Mouse (Mus musculus) megakaryocyte, embryonic 14.5 days (primary cell): ENCODE data around the gene Cadm1. TPM values are rescaled to one million over a fixed set of nuclear protein-coding genes. Genes with fewer than 3 reads are reported as not detected.

Source experiments
- H3K27me3 ChIP-seq: replicated peaks from 2 replicates; pipeline ENCODE3; 2012; ENCODE audit warnings: inconsistent platforms
- H3K36me3 ChIP-seq: replicated peaks from 2 replicates; pipeline ENCODE3; 2012; ENCODE audit warnings: low read length, inconsistent platforms, mixed read lengths
- H3K4me1 ChIP-seq: 2 replicates; pipeline ENCODE4 v1.6.1; 2012; ENCODE audit warnings: inconsistent platforms
- H3K4me3 ChIP-seq: replicated peaks from 2 replicates; pipeline ENCODE3; 2012; ENCODE audit warnings: moderate library complexity, mild to moderate bottlenecking, inconsistent platforms
- H3K9me3 ChIP-seq: 2 replicates; pipeline ENCODE4 v1.6.1; 2012; ENCODE audit warnings: inconsistent platforms
- FLI1 ChIP-seq: IDR thresholded peaks from 2 replicates; pipeline ENCODE4 v1.6.1; 2012; ENCODE audit warnings: low read length, inconsistent platforms, mixed read lengths
- GATA1 ChIP-seq: IDR thresholded peaks from 3 replicates; pipeline ENCODE4 v1.6.1; 2012; ENCODE audit warnings: mixed read lengths, low read length, inconsistent platforms, borderline replicate concordance
- polyA plus RNA-seq: library from polyadenylated mRNA; stranded (reverse); fragments of >175 nt; gene quantifications from 2 replicates; pipeline ENCODE4 v1.2.3, GENCODE M21; 2012; ENCODE audit warnings: low replicate concordance; ENCODE audit not compliant: insufficient read depth

Gene Cadm1
- polyA plus RNA-seq, 1 experiment: 3.8 TPM

DNA sequence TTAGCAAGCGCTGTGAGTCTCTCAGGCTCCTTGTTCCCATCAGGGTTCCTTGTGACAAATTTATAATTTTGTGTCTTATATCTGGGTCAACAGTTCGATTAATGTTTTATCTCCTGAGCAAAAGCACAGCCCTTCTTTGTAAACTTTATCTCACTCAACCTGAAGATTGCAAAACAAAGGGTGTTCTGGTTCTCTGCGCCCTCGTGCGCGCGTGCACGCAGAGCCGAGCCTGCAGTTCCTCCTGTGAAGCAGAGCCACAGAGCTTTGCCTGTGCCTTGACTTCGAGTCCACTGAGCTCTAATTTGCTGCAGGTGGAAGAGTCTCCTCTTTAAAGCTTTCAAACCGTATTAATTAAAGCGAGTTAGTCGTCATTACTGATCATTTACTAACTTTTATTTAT is 162.9 kb downstream of the Cadm1 start:
- TF ChIP-seq FLI1: no peak
- no peak for TF ChIP-seq GATA1
- no peaks in the 10 kb centered on the region for H3K9me3 ChIP-seq
- no peaks in the 10 kb centered on the region for H3K4me1 ChIP-seq
- H3K4me3 ChIP-seq: no peak overlapping the region
- H3K27me3 ChIP-seq: no peaks in the 10 kb centered on the region
- H3K36me3 ChIP-seq: no peaks in the 10 kb centered on the region

DNA sequence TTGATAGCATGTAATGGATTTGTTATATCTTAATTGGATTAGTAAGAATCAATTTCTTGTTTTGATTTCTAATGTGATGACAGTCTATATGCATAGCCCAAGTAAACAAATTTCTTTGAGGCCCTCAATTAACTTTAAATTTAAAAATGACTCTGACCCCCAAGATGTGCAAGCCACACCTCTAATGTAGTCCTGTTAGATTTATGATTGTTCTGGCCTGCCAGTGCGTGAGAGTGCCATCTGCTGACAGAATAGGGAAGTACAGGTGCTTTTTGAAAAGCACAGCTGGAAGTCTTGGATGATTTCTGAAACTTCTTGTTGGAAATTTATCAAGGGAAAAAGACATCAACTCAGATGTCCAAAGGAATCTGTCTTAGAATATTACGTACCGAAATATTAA is 169.1 kb downstream of the Cadm1 start:
- TF ChIP-seq FLI1 (no peak), GATA1 (no peak)
- Histone ChIP-seq H3K27me3 (no peaks in the 10 kb centered on the region), H3K4me1 (no peaks in the 10 kb centered on the region), H3K9me3 (no peaks in the 10 kb centered on the region), H3K36me3 (no peaks in the 10 kb centered on the region), H3K4me3 (no peak overlapping the region)

DNA sequence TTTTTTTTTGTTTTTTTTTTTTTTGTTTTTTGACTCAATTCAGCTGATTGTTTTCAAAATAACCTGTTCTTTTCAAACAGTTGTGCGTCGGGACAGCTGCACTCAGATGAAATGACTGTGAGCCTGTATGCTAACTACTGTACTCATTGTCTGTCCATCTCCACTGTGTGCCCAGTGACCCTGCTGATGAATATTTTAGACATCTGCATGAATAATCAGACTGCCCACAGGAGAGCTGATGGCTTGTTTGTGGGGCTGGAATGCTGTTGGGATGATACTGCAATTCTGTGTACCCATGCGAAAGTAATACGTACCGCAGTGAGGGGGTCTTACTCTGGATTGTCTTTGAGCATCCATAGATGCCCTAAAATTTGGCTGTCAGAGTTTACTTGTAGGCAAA is 170.0 kb downstream of the Cadm1 start:
- no peaks in the 10 kb centered on the region for H3K4me1 ChIP-seq
- TF ChIP-seq FLI1 (no peak), GATA1 (no peak)
- no peak overlapping the region for H3K4me3 ChIP-seq
- no peaks in the 10 kb centered on the region for H3K9me3 ChIP-seq
- no peaks in the 10 kb centered on the region for H3K36me3 ChIP-seq
- no peaks in the 10 kb centered on the region for H3K27me3 ChIP-seq

DNA sequence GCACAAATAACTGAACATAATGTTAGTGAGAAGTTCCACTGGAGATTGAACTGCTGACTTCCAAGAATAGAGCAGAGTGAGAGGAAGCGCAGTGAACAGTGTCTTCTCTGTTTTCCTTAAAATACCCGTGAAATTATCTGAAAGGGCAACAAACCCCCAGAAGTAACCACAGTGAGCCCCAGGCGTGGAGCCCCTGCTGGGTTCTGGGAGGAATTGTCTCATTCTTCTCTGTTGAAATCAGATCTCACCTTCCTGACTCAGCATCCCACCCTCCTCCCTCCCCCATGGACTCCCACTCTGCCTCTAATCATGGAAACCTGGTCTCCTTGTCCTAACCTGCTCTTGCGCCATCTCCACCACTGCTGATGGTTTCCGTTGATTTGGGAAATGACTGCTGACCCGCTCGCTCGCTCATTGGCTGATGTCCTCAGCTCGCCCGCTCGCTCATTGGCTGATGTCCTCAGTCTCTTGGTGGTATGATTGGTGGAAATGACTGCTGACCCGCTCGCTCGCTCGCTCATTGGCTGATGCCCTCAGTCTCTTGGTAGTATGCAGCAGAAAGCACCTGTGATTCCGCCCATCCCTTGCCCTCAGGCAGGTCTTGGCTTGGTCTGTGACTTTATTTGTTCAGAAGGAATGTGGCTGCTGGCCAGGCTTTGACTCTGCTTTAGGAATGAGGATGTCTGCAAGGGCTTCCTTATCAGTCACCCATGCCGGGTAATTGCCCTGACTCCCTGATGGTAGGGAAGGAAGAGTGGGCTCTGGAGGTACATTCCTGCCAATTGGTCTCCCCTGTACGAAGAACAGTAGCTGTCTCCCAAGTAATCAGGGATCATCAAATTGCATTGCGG is 173.3 kb downstream of the Cadm1 start:
- H3K36me3 ChIP-seq: no peaks in the 10 kb centered on the region
- no peak for TF ChIP-seq GATA1
- no peak for TF ChIP-seq FLI1
- no peak overlapping the region for H3K4me3 ChIP-seq
- no peaks in the 10 kb centered on the region; the same call in 1 of the 2 replicates for H3K4me1 ChIP-seq
- no peaks in the 10 kb centered on the region for H3K9me3 ChIP-seq
- H3K27me3 ChIP-seq: no peaks in the 10 kb centered on the region

DNA sequence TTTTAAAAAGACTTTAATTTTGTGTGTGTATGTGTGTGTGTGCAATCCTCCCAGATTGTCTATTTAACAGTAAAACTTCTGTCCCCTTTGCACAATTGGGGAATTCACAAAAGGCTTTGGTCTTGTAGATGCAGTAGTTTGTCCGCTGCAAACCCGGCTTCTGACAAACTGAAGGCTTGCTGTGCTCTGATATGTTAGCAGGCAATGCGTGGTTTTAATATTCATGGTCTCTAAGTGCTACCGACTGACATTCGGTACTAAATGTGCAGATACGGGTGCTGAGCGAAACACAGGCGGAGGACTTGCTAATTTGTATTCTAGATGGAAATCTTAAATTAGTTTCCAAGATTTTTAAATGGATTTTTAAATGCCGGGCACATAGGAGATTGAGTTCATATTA is 176.4 kb downstream of the Cadm1 start:
- TF ChIP-seq FLI1: no peak
- no peak for TF ChIP-seq GATA1
- no peaks in the 10 kb centered on the region; the same call in 1 of the 2 replicates for H3K4me1 ChIP-seq
- H3K27me3 ChIP-seq: no peaks in the 10 kb centered on the region
- no peaks in the 10 kb centered on the region for H3K36me3 ChIP-seq
- no peaks in the 10 kb centered on the region for H3K9me3 ChIP-seq
- no peak overlapping the region for H3K4me3 ChIP-seq

DNA sequence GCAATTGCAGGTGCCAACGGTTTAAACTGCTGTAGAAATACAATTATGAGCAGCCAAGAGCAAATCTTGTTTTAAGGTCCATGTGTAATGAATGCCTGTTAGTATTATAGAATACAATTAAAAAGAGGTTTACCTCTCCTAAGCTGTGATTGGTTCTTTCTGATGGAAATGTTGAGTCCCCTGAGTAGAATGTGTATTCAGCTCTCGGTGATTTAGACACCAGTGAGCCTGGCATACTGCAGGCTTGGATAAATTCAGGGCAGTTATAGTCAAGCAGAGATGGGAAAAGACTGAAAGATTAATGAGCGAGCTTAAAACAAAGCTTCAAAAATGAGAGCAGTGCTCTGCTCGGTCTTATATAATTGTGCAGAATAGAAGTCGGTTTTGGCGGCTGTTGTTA is 177.4 kb downstream of the Cadm1 start:
- Histone ChIP-seq H3K9me3 (no peaks in the 10 kb centered on the region), H3K36me3 (no peaks in the 10 kb centered on the region), H3K4me3 (no peak overlapping the region), H3K27me3 (no peaks in the 10 kb centered on the region), H3K4me1 (no peaks in the 10 kb centered on the region; the same call in 1 of the 2 replicates)
- no peak for TF ChIP-seq GATA1
- no peak for TF ChIP-seq FLI1

DNA sequence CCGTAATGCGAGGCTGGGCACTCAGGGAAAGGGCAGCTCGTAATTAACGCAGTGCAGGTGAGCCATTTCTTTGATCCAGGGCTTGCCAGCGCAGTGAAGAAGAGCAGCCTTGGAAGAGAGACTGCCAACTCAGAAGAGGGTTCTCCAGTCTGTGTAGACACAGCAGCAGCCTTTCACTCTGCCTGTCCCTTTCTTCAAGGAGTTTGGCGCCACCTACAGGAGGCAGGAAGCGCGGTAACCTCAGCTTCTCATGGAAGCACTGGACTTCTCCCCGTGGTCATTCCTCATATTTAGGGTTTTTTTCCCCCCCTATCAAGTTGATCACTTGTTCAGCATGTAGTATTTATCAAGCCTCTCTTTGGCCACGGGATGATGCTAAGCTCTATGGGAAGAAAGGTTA is 178.3 kb downstream of the Cadm1 start:
- Histone ChIP-seq H3K27me3 (no peaks in the 10 kb centered on the region), H3K4me3 (peak overlapping the region; percentile 53), H3K36me3 (no peaks in the 10 kb centered on the region), H3K4me1 (no peaks in the 10 kb centered on the region; the same call in 1 of the 2 replicates), H3K9me3 (no peaks in the 10 kb centered on the region)
- no peak for TF ChIP-seq FLI1
- TF ChIP-seq GATA1: no peak

DNA sequence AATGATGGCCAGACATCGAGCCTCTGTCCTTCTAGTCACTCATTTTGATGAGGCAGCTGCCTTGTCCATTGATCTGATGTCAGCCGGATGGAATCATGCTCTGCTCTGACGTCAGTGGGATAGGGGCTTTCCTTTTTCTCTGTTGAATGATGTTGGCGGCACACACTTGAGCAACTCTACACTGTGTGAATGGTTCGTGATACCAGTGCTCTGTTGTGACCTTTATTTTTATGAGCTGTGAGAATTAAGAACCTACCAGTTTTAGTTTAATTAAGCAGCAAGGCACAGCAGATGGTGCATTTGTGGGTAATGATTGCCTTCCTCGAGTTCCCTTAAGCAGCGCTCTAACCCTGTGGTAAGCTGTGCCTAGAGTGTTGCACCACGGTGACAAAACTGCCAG is 181.0 kb downstream of the Cadm1 start:
- TF ChIP-seq FLI1: no peak
- no peak for TF ChIP-seq GATA1
- Histone ChIP-seq H3K4me1 (no peaks in the 10 kb centered on the region; the same call in 1 of the 2 replicates), H3K9me3 (no peaks in the 10 kb centered on the region), H3K4me3 (no peak overlapping the region), H3K36me3 (no peaks in the 10 kb centered on the region), H3K27me3 (no peaks in the 10 kb centered on the region)

DNA sequence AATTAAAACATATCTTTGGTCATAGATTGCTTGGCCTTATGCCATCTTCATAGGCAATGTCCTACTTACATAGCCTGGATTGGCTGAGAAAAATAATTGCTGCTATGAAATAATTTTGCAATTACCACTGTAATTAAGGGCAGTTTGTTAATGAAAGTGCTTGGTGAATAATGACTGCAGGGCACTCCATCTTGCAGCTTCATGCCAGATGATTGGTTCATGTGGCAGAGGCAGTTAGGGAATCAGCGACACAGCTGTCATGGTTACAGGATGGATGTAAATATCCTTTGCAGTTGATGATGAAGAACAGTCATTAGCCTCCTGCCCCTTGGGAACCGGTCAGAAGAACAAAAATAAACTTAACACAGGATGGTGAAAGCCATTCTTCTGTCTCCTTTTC is 184.6 kb downstream of the Cadm1 start:
- H3K4me1 ChIP-seq: no peaks in the 10 kb centered on the region
- H3K36me3 ChIP-seq: no peaks in the 10 kb centered on the region
- H3K4me3 ChIP-seq: no peak overlapping the region
- no peaks in the 10 kb centered on the region for H3K9me3 ChIP-seq
- H3K27me3 ChIP-seq: no peaks in the 10 kb centered on the region
- TF ChIP-seq FLI1: no peak
- TF ChIP-seq GATA1: no peak

DNA sequence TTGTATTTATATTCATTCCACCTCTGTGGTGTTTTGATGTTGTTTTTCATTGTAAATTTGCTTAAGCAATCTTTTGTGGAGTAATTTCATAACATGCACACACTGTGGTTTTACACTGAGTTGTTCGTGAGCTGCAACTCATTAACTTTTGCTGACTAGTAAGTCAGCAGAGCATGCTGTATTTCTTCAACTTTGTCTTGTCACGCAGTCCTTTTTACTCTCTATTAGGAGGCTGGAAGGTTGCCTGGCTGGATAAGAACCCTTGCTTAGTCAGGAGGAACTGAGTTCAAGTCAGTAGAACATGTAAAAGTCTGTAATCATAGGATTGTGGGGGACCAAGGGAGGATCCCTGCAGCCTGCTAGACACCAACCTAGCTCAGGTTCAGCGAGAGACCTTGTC is 185.4 kb downstream of the Cadm1 start:
- no peaks in the 10 kb centered on the region for H3K27me3 ChIP-seq
- H3K4me1 ChIP-seq: no peaks in the 10 kb centered on the region
- H3K9me3 ChIP-seq: no peaks in the 10 kb centered on the region
- H3K4me3 ChIP-seq: no peak overlapping the region
- no peaks in the 10 kb centered on the region for H3K36me3 ChIP-seq
- TF ChIP-seq GATA1 (no peak), FLI1 (no peak)
